Mouse (Mus musculus) thymus, postnatal 25 days (tissue): Measurements from ENCODE around the gene Psmg3.

Source experiments
- DNase-seq: peaks from one replicate; pipeline ENCODE4 v3.0.0; 2022

Gene Psmg3

GRCm38 (mm10) chr5:139792966-139793337 is 33.7 kb downstream of the Psmg3 start:
- DNase-seq = no peak

- DNase-seq = no peak
These were observed 34.4 kb downstream of the Psmg3 start for GRCm38 (mm10) chr5:139792159-139792775.

- DNase-seq = peak; percentile 99
These were observed 35.2 kb downstream of the Psmg3 start, which contains the start of gene Mafk for GRCm38 (mm10) chr5:139791227-139792158. Gene Mafk, plus strand, starts transcription at chr5:139791513.

GRCm38 (mm10) chr5:139789466-139789865 is 37.2 kb downstream of the Psmg3 start:
- DNase-seq = no peak

GRCm38 (mm10) chr5:139781406-139781805 is 45.3 kb downstream of the Psmg3 start:
- no peak for DNase-seq

GRCm38 (mm10) chr5:139776966-139777365 is 49.7 kb downstream of the Psmg3 start:
- DNase-seq = peak; percentile 73

- DNase-seq = peak; percentile 97
These were observed 51.3 kb downstream of the Psmg3 start, which contains the start of gene Ints1 for GRCm38 (mm10) chr5:139775216-139775926. Gene Ints1, minus strand, starts transcription at chr5:139775674.
